Mouse (Mus musculus) skeletal muscle tissue, adult 2 months (tissue): ENCODE data around the gene Olfr761.
"Not testable (repeated sequence)": the region's sequence is repeated elsewhere in the genome, so short reads cannot be mapped to it uniquely, and the experiment has no call there.

Experiments
- DNase-seq: peaks from one replicate; pipeline ENCODE4 v3.0.0-alpha.2; 2012; ENCODE audit warnings: low read depth, low spot score

Olfr761 gene

GRCm38 (mm10) chr17:37952979-37953378 lies at the start of gene Olfr761:
Gene Olfr761 (minus strand): TSS chr17:37953079.
- DNase-seq, result no peak

GRCm38 (mm10) chr17:37995635-37996307 lies 42.9 kb upstream of the Olfr761 start:
- no peak for DNase-seq

- no peak for DNase-seq
Observed at GRCm38 (mm10) chr17:37990453-37990961, 37.6 kb upstream of the Olfr761 start.

GRCm38 (mm10) chr17:37973591-37973990 lies 20.7 kb upstream of the Olfr761 start:
- DNase-seq, result no peak

GRCm38 (mm10) chr17:37920248-37920647 lies 32.6 kb downstream of the Olfr761 start, which contains the start of gene Olfr128:
Gene Olfr128 (plus strand): TSS chr17:37920548.
- DNase-seq, result no peak

- DNase-seq, result not testable (repeated sequence)
Observed at GRCm38 (mm10) chr17:37906821-37907220, 46.1 kb downstream of the Olfr761 start.
